Mouse (Mus musculus) liver, adult 2 months (tissue): ENCODE measurements around the gene Hook1. TPM values are rescaled to one million over a fixed set of nuclear protein-coding genes. Genes with fewer than 3 reads are reported as not detected.

ENCODE experiments used
- DNase-seq: peaks from one replicate; pipeline ENCODE4 v3.0.0-alpha.2; 2011; ENCODE audit warnings: low read depth, low spot score; ENCODE audit errors: extremely low read depth
- H3K27ac ChIP-seq: fragments of 200-500 bp; replicated peaks from 2 replicates; pipeline ENCODE4 v1.5.1; 2012; ENCODE audit warnings: low read depth, mild to moderate bottlenecking, control low read depth, inconsistent platforms, low read length; ENCODE audit not compliant: insufficient read depth
- H3K27me3 ChIP-seq: fragments of 200-500 bp; 2 replicates; pipeline ENCODE4 v1.6.1; 2012; ENCODE audit warnings: mild to moderate bottlenecking, moderate library complexity, low read length, inconsistent platforms; ENCODE audit not compliant: control insufficient read depth, insufficient read depth
- H3K36me3 ChIP-seq: fragments of 200-500 bp; 2 replicates; pipeline ENCODE4 v1.6.1; 2012; ENCODE audit warnings: low read length, inconsistent platforms; ENCODE audit not compliant: control insufficient read depth, insufficient read depth
- H3K4me1 ChIP-seq: fragments of 200-500 bp; 2 replicates; pipeline ENCODE4 v1.6.1; 2011; ENCODE audit warnings: low read length; ENCODE audit not compliant: control insufficient read depth, insufficient read depth
- H3K4me3 ChIP-seq: fragments of 200-500 bp; 2 replicates; pipeline ENCODE4 v1.5.1; 2011; ENCODE audit warnings: low read depth, mild to moderate bottlenecking, control low read depth, low read length, moderate library complexity; ENCODE audit not compliant: insufficient read depth
- H3K79me2 ChIP-seq: fragments of 200-500 bp; 2 replicates; pipeline ENCODE4 v1.6.1; 2012; ENCODE audit warnings: inconsistent platforms, mild to moderate bottlenecking, low read length, moderate library complexity; ENCODE audit not compliant: control insufficient read depth, insufficient read depth
- H3K9ac ChIP-seq: fragments of 200-500 bp; 2 replicates; pipeline ENCODE4 v1.6.1; 2012; ENCODE audit warnings: low read depth, mild to moderate bottlenecking, control low read depth, inconsistent platforms, low read length
- CTCF ChIP-seq: fragments of 200-500 bp; IDR thresholded peaks from 2 replicates; pipeline ENCODE4 v1.5.1; 2011; ENCODE audit warnings: low read depth, low read length, control low read depth
- POLR2A ChIP-seq: fragments of 200-500 bp; IDR thresholded peaks from 2 replicates; pipeline ENCODE4 v1.6.1; 2011; ENCODE audit warnings: low read length, control low read depth; ENCODE audit not compliant: insufficient read depth; ENCODE audit errors: extremely low read depth
- WGBS: fragments of 180-500 bp; shearing (Covaris S2); methylation state at CpG from one replicate; pipeline ENCODE4 v1.1.7; 2018; 5-methylcytosine and 5-hydroxymethylcytosine counted together
- polyA plus RNA-seq: library from polyadenylated mRNA; depleted of rRNA; stranded (reverse); fragments of >200 nt; gene quantifications from 2 replicates; pipeline ENCODE4 v1.2.3, GENCODE M21; 2012; rRNA removed
- total RNA-seq: library from RNA; depleted of rRNA; stranded (reverse); fragments of >200 nt; gene quantifications from 2 replicates; pipeline ENCODE4 v1.2.3, GENCODE M21; 2014; rRNA removed

Gene Hook1
- total RNA-seq = 50.3 and 62.4 TPM in 2 replicates
- polyA plus RNA-seq = 6.6 and 6.7 TPM in 2 replicates

GRCm38 (mm10) chr4:95966928-95967724, at the start of gene Hook1:
Gene Hook1 (plus strand): TSS chr4:95967240.
- peak; percentile 95 for DNase-seq
- Histone ChIP-seq H3K36me3 (no peaks in the 10 kb centered on the region), H3K27me3 (no peaks in the 10 kb centered on the region), H3K4me3 (peak within 1 kb of the TSS; percentile 96), H3K79me2 (peaks cover 11% of the 10 kb centered on the region; the same call in 1 of the 2 replicates), H3K27ac (peak within 1 kb of the TSS; percentile 98), H3K4me1 (peaks cover 2% of the 10 kb centered on the region; the same call in 1 of the 2 replicates), H3K9ac (peak within 1 kb of the TSS; percentile 94)
- under 1% methylated on average over 82 of the region's 82 CpGs for WGBS
- TF ChIP-seq POLR2A (peak; percentile 62; the same call in 1 of the 2 replicates), CTCF (no peak)

- no peak for DNase-seq
- TF ChIP-seq POLR2A = no peak
- no peak for TF ChIP-seq CTCF
- Histone ChIP-seq H3K79me2 (no peaks in the 10 kb centered on the region), H3K27ac (no peak overlapping the region), H3K4me1 (no peaks in the 10 kb centered on the region), H3K36me3 (no peaks in the 10 kb centered on the region; the same call in 1 of the 2 replicates), H3K9ac (no peak overlapping the region), H3K4me3 (no peak overlapping the region), H3K27me3 (no peaks in the 10 kb centered on the region)
- WGBS = 91% methylated on average over 6 of the region's 6 CpGs
Observed at GRCm38 (mm10) chr4:95917703-95918102, 49.3 kb upstream of the Hook1 start.

GRCm38 (mm10) chr4:95920448-95920847, 46.6 kb upstream of the Hook1 start:
- no peak for DNase-seq
- TF ChIP-seq POLR2A (no peak), CTCF (no peak)
- Histone ChIP-seq H3K27ac (no peak overlapping the region), H3K79me2 (no peaks in the 10 kb centered on the region), H3K4me1 (no peaks in the 10 kb centered on the region), H3K9ac (no peak overlapping the region), H3K4me3 (no peak overlapping the region), H3K27me3 (no peaks in the 10 kb centered on the region), H3K36me3 (no peaks in the 10 kb centered on the region)
- 81% methylated on average over 4 of the region's 4 CpGs for WGBS

DNA sequence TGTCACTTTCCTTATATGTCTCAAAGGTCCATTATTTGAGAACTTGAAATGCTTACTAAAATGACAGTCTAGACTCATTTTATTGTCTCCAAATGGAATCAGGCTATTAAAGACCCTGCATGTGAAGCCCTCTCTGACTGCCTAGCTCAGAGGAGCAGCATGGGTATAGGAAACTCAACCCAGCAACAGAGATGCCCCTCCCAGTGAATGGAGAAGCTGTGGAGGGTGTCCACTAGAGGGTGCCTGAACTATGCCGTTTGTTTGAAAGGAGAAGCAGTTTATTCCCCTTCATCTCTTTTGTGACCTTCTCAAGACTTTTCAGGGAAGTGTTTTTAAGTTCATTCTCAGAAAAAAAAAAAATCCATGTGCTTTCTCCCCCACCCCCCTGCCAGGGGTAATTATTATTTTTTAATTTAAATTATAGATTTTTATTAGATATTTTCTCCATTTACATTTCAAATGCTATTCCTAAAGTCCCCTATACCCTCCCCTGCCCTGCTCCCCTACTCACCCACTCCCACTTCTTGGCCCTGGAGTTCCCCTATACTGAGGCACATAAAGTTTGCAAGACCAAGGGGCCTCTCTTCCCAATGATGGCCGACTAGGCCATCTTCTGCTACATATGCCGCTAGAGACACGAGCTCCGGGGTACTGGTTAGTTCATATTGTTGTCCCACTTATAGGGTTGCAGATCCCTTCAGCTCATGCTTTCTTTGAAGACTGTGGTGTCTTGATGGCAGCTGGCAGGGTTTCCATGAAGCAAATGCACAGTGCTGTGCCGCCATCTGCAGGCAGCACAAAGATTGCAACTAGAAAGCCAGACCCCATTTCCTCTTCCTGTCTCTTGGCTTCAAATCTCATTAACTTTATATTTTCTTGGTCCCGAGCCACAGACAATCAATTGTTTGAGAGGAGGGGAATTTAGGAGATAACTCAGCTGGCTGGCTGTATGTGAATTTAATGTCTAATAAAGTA, 42.5 kb upstream of the Hook1 start:
- Histone ChIP-seq H3K27ac (no peak overlapping the region), H3K4me3 (no peak overlapping the region), H3K36me3 (peaks cover 4% of the 10 kb centered on the region; the same call in 1 of the 2 replicates), H3K4me1 (no peaks in the 10 kb centered on the region), H3K9ac (no peak overlapping the region), H3K79me2 (no peaks in the 10 kb centered on the region), H3K27me3 (no peaks in the 10 kb centered on the region)
- WGBS = 42% methylated on average over 7 of the region's 7 CpGs
- DNase-seq = peak; percentile 20
- TF ChIP-seq POLR2A (no peak), CTCF (peak; percentile 83)

GRCm38 (mm10) chr4:95928846-95929245, 38.2 kb upstream of the Hook1 start:
- no peak for DNase-seq
- Histone ChIP-seq H3K4me1 (no peaks in the 10 kb centered on the region), H3K9ac (no peak overlapping the region), H3K79me2 (no peaks in the 10 kb centered on the region), H3K4me3 (no peak overlapping the region), H3K27me3 (no peaks in the 10 kb centered on the region), H3K36me3 (peaks cover 4% of the 10 kb centered on the region; the same call in 1 of the 2 replicates), H3K27ac (no peak overlapping the region)
- TF ChIP-seq CTCF (no peak), POLR2A (no peak)
- WGBS = 97% methylated on average over 1 of the region's 1 CpGs
